Mouse (Mus musculus) forebrain, embryonic 16.5 days (tissue): ENCODE results near the gene Tmub1. TPM values are rescaled to one million over a fixed set of nuclear protein-coding genes. Genes with fewer than 3 reads are reported as not detected.

Experiments
- ATAC-seq: fragments of 200-750 bp; cut with Nextera tagmentation; 2 replicates; pipeline ENCODE4 v1.8.0; 2017; ENCODE audit warnings: mild to moderate bottlenecking, moderate library complexity
- H3K27ac ChIP-seq: fragments of 300-500 bp; sonication (generic); 2 replicates; pipeline ENCODE4 v1.5.1; 2014; ENCODE audit warnings: low read length, control low read depth
- H3K27me3 ChIP-seq: fragments of 300-500 bp; sonication (generic); replicated peaks from 2 replicates; pipeline ENCODE4 v1.6.1; 2014; ENCODE audit warnings: low read length; ENCODE audit not compliant: control insufficient read depth, insufficient read depth
- H3K36me3 ChIP-seq: fragments of 300-500 bp; sonication (generic); 2 replicates; pipeline ENCODE4 v1.6.1; 2014; ENCODE audit not compliant: control insufficient read depth, insufficient read depth
- H3K4me1 ChIP-seq: fragments of 300-500 bp; sonication (generic); replicated peaks from 2 replicates; pipeline ENCODE4 v1.6.1; 2014; ENCODE audit warnings: low read length; ENCODE audit not compliant: control insufficient read depth, insufficient read depth
- H3K4me2 ChIP-seq: fragments of 300-500 bp; sonication (generic); 2 replicates; pipeline ENCODE4 v1.6.1; 2014; ENCODE audit warnings: mild to moderate bottlenecking, low read length, control low read depth
- H3K4me3 ChIP-seq: fragments of 300-500 bp; sonication (generic); replicated peaks from 2 replicates; pipeline ENCODE4 v1.5.1; 2014; ENCODE audit warnings: mild to moderate bottlenecking, low read length, control low read depth
- H3K9ac ChIP-seq: fragments of 300-500 bp; sonication (generic); replicated peaks from 2 replicates; pipeline ENCODE4 v1.6.1; 2014; ENCODE audit warnings: low read depth, low read length, control low read depth
- H3K9me3 ChIP-seq: fragments of 300-500 bp; sonication (generic); 2 replicates; pipeline ENCODE4 v1.6.1; 2016; ENCODE audit warnings: low read length; ENCODE audit not compliant: control insufficient read depth
- WGBS: fragments of 180-500 bp; shearing (Covaris S2); extraction: QIAGEN DNeasy Blood & Tissue Kit; methylation state at CpG from one replicate; pipeline ENCODE4 v1.1.7; 2014; 5-methylcytosine and 5-hydroxymethylcytosine counted together
- polyA plus RNA-seq: library from polyadenylated mRNA; unstranded; fragments of >200 nt; fragmentation: Nextera tagmentation; extraction: Ambion mirVana; gene quantifications from 2 replicates; pipeline ENCODE4 v1.2.1, GENCODE M21; 2015

The Tmub1 gene
- polyA plus RNA-seq, 1 experiment from 2014 or later: 45.4 TPM

DNA sequence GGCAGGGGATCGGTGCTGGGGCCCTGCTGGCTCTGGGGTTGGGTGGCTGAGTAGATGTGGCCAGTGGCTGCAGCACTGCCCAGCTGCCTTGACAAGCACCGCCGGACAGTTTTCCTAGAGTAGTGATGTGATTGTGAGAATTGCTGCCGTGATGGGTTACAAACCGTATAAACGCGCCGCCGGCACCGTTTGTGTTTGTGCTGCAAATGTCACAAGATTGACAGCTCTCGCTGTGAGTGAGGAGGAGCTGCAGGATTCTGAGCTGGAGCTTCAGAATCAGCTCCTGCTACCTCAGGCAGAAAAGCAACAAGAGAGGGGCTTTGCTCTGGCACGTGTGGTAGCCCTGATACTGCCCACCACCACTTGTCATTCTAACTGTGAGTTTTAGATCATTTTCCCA is 19.1 kb upstream of the Tmub1 start:
- 24% methylated on average over 12 of the region's 12 CpGs for WGBS
- Histone ChIP-seq H3K27ac (no peak overlapping the region), H3K9ac (no peak overlapping the region; the same call in 1 of the 2 replicates), H3K4me3 (no peak overlapping the region), H3K9me3 (no peaks in the 10 kb centered on the region), H3K4me1 (peaks cover 18% of the 10 kb centered on the region), H3K27me3 (no peaks in the 10 kb centered on the region), H3K36me3 (no peaks in the 10 kb centered on the region), H3K4me2 (no peak overlapping the region)
- ATAC-seq: no peak

- Histone ChIP-seq H3K36me3 (no peaks in the 10 kb centered on the region; the same call in 1 of the 2 replicates), H3K4me3 (no peak overlapping the region), H3K9me3 (no peaks in the 10 kb centered on the region), H3K27me3 (no peaks in the 10 kb centered on the region), H3K4me1 (peaks cover 43% of the 10 kb centered on the region), H3K4me2 (peak overlapping the region; percentile 25), H3K9ac (peak overlapping the region; percentile 37), H3K27ac (no peak overlapping the region)
- no peak for ATAC-seq
- 51% methylated on average over 7 of the region's 7 CpGs for WGBS
These were observed 8.0 kb upstream of the Tmub1 start for GRCm38 (mm10) chr5:24455613-24456012.

DNA sequence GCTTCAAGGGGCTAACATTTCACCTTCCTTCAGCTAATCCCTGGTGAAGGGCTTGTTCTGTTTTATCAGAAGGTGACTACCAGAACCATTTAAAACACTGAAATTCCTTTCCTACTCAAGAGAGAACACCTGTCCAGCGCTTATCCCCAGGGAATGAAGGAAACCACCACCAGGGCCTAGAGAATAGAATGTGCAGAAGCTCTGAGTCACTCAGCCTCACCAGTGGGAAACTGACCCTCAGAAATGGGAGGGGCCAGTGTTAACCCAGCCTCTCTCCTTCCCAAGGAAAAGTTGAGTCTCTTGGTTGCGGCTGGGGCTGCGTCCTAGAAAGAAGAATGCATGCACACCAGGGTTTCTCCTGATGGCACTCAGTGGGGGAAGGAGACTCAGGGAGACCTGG is 7.4 kb upstream of the Tmub1 start:
- Histone ChIP-seq H3K36me3 (no peaks in the 10 kb centered on the region), H3K27me3 (no peaks in the 10 kb centered on the region), H3K4me1 (peaks cover 43% of the 10 kb centered on the region), H3K27ac (no peak overlapping the region), H3K4me3 (no peak overlapping the region), H3K9me3 (no peaks in the 10 kb centered on the region), H3K4me2 (peak overlapping the region; percentile 25), H3K9ac (peak overlapping the region; percentile 37)
- ATAC-seq: no peak
- WGBS: 74% methylated on average over 3 of the region's 3 CpGs

- H3K4me1 ChIP-seq: peaks cover 43% of the 10 kb centered on the region
- 0 out of 2 replicates have a peak overlapping the region, but pooled peaks have one; percentile 41 for H3K9ac ChIP-seq
- WGBS: 5% methylated on average over 2 of the region's 2 CpGs
- peak overlapping the region; percentile 99 for H3K4me2 ChIP-seq
- no peaks in the 10 kb centered on the region for H3K36me3 ChIP-seq
- no peaks in the 10 kb centered on the region for H3K27me3 ChIP-seq
- H3K27ac ChIP-seq: peak overlapping the region; percentile 51; the same call in 1 of the 2 replicates
- H3K9me3 ChIP-seq: no peaks in the 10 kb centered on the region
- peak overlapping the region; percentile 62 for H3K4me3 ChIP-seq
- ATAC-seq: no peak
These were observed 6.3 kb upstream of the Tmub1 start for GRCm38 (mm10) chr5:24453985-24454303.

DNA sequence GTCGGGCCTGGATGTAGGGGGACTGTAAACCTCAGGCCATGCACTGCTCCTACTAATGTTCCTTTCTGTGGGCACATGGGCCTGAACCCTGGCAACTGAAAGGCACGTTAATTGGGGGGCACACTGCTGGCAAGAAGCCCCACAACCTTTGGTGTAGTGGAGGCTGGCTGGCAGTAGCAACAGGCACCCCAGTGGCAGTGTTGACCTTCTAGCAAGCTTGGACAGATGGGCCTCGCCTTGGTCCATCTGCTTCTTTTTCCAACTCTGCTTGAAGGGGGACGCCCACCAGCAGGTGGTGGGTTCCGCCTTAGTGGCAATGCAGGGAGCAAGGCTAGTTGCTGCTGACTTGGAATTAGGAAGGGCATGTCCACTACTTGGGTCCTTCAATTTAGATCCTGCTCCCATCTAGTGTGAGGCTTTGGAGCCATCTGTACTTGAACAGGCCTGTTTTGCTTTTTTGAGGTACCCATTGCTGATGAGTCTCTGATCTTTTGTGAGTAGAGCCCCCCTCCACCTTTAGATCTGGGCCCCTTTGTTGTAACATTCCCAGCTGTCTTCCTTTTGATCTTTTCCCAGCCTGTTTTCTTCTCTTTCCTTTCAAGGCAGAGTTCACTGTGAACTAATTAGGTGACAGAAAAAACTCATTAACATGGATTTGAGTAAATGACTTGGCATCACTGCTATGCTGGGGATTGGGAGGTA is 5.8 kb upstream of the Tmub1 start:
- Histone ChIP-seq H3K4me2 (peak overlapping the region; percentile 99), H3K9me3 (no peaks in the 10 kb centered on the region), H3K4me3 (peak overlapping the region; percentile 62), H3K4me1 (peaks cover 43% of the 10 kb centered on the region), H3K27me3 (no peaks in the 10 kb centered on the region), H3K27ac (peak overlapping the region; percentile 71), H3K36me3 (no peaks in the 10 kb centered on the region), H3K9ac (peak overlapping the region; percentile 78)
- WGBS: 3% methylated on average over 5 of the region's 5 CpGs
- peak; percentile 13 for ATAC-seq

- ATAC-seq: peak; percentile 4
These were observed 5.1 kb upstream of the Tmub1 start for GRCm38 (mm10) chr5:24452691-24453233.

GRCm38 (mm10) chr5:24452030-24452690 is 4.5 kb upstream of the Tmub1 start, which contains the start of gene Agap3:
Gene Agap3, plus strand, starts transcription at chr5:24452177.
- no peaks in the 10 kb centered on the region for H3K27me3 ChIP-seq
- ATAC-seq: peak; percentile 2
- no peaks in the 10 kb centered on the region for H3K9me3 ChIP-seq
- peaks cover 51% of the 10 kb centered on the region for H3K4me1 ChIP-seq
- peak within 1 kb of the TSS; percentile 92 for H3K27ac ChIP-seq
- no peaks in the 10 kb centered on the region for H3K36me3 ChIP-seq
- H3K9ac ChIP-seq: peak within 1 kb of the TSS; percentile 78
- under 1% methylated on average over 72 of the region's 85 CpGs for WGBS
- H3K4me3 ChIP-seq: peak within 1 kb of the TSS; percentile 62
- H3K4me2 ChIP-seq: peak within 1 kb of the TSS; percentile 99

More at GRCm38 (mm10) chr5:24452691-24453233, 5.1 kb upstream of the Tmub1 start:
- Histone ChIP-seq H3K27me3 (no peaks in the 10 kb centered on the region), H3K9me3 (no peaks in the 10 kb centered on the region), H3K27ac (peak overlapping the region; percentile 92), H3K4me3 (peak overlapping the region; percentile 62), H3K36me3 (no peaks in the 10 kb centered on the region), H3K9ac (peak overlapping the region; percentile 78), H3K4me2 (peak overlapping the region; percentile 99), H3K4me1 (peaks cover 47% of the 10 kb centered on the region)
- WGBS: under 1% methylated on average over 29 of the region's 29 CpGs

DNA sequence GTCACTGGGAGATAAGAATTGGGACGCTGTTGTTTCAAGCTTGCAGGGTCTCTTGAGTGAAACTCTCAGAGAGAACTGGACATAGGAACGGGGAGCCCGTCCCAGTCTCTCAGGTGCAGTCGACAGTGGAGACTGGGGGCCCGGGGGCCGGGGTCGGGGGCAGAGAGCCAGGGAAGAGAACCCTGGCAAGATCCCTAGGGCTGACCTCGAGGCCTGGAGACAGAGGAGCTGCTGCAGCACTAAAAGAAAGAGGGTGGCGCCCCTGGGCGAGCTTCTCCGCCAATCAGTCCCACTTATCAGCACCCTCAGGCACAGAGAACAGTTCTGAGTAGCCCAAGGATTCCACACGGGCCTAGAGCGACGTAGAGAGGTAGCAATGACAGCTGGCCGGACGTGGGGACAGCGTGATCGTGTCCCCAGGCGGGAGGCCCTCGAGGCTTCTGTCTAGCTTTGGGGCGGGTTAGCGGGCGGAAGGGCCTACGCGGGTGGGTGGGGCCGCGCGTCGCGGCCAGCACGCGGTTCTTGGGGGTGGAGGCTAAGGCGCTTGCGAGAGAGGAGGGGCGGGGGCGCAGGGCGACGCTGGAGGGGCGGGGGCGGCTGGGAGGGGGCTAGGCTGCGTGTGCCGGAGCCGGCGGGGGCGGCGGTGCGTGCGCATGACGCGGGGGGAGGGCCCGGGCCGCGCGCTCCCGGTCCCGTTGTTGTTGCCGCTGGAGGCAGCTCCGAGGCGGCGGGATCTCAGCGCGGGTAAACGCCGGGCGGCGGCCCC is 3.8 kb upstream of the Tmub1 start:
- Histone ChIP-seq H3K4me3 (peak overlapping the region; percentile 62), H3K36me3 (no peaks in the 10 kb centered on the region), H3K9me3 (no peaks in the 10 kb centered on the region), H3K9ac (peak overlapping the region; percentile 78), H3K27ac (peak overlapping the region; percentile 92), H3K4me2 (peak overlapping the region; percentile 99), H3K27me3 (no peaks in the 10 kb centered on the region), H3K4me1 (peaks cover 55% of the 10 kb centered on the region)
- peak; percentile 73 for ATAC-seq
- 2% methylated on average over 41 of the region's 66 CpGs for WGBS

DNA sequence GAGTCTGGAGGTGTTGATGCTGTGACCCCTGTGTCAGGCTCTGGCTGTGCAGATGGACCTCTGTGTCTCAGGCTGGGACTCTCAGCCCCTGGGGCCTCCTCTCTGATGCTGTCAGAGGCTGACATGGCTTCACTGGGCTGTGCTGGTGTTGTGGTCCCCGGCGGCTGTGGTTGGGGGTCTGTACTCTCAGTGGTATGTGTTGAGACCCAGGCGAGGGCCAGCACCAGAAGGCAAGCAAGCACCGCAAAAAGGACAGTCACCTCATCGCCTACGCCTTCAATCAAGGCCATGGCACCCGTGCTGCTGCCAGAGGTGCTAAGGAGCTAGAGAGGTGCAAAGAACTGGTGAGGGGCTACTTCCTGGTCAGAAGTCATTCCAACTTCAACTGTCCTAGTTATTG is 1.0 kb downstream of the Tmub1 start:
- no peaks in the 10 kb centered on the region for H3K36me3 ChIP-seq
- no peaks in the 10 kb centered on the region for H3K27me3 ChIP-seq
- WGBS: 92% methylated on average over 7 of the region's 7 CpGs
- H3K4me1 ChIP-seq: peaks cover 34% of the 10 kb centered on the region
- no peaks in the 10 kb centered on the region for H3K9me3 ChIP-seq
- no peak overlapping the region for H3K4me2 ChIP-seq
- no peak for ATAC-seq
- H3K27ac ChIP-seq: no peak overlapping the region
- H3K9ac ChIP-seq: no peak overlapping the region
- H3K4me3 ChIP-seq: no peak overlapping the region
